In the genomic region with DNA sequence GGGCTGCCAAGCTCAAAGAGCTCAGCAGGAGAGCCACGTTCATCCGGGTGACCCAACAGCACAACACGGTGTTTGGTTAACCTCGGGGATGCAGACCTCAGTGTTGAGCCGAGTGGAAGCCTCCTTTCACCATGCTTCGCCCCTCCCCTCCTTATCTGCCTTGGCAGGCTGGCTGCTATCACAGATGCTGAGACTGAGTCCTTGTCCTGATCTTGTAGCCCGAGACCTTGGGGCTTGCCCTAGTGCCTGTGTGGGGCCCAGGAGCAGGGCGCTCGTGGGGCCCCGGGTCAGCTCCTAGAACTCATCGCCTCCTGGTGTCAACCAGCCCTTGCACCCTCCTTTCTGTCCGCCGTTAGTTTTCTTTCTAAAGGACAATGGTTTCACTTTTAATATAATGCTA, we compare ENCODE assay signal across 14 mouse cellular contexts. TPM values are rescaled to one million over a fixed set of nuclear protein-coding genes. Genes with fewer than 3 reads are reported as not detected.
DNase-seq lines count a peak whose midpoint lies in the region; ATAC-seq lines count a peak whose summit lies in the region.
"Had no signal": no experiment of that assay in that cellular context is flagged by ENCODE, and none has a peak within 500 bp of the region (broad histone marks: within the 10 kb centered on the region; RNA-seq: fewer than 3 reads in every experiment).

No protein-coding gene starts in this region.

- H3K4me2 ChIP-seq in heart, embryonic 11.5 days: peak overlapping the region; percentile 32
- H3K4me2 ChIP-seq in liver, embryonic 11.5 days: peak overlapping the region; percentile 60
- H3K4me2 ChIP-seq: forebrain, embryonic 15.5 days; limb, embryonic 13.5 days had no signal

- WGBS in heart, embryonic 11.5 days (ENCODE audit: insufficient replicate concordance): 34% methylated on average over 13 of the region's 13 CpGs
- 39% methylated on average over 13 of the region's 13 CpGs for WGBS in liver, embryonic 11.5 days
- 87% methylated on average over 13 of the region's 13 CpGs for WGBS in limb, embryonic 10.5 days

- H3K27ac ChIP-seq in heart, embryonic 11.5 days (ENCODE audit: low read depth, low read length): peak overlapping the region; percentile 73
- H3K27ac ChIP-seq in liver, embryonic 11.5 days (ENCODE audit: low read depth, low read length): peak overlapping the region; percentile 93
- no peak overlapping the region for H3K27ac ChIP-seq in limb, embryonic 10.5 days
- H3K27ac ChIP-seq: forebrain, embryonic 15.5 days; limb, embryonic 13.5 days had no signal

- no peak overlapping the region for H3K4me3 ChIP-seq in heart, embryonic 11.5 days (ENCODE audit: low read depth, low read length)
- peak overlapping the region; percentile 31 for H3K4me3 ChIP-seq in liver, embryonic 11.5 days (ENCODE audit: low read depth, low read length)
- no peak overlapping the region for H3K4me3 ChIP-seq in limb, embryonic 10.5 days
- H3K4me3 ChIP-seq: forebrain, embryonic 15.5 days; limb, embryonic 13.5 days; myocyte had no signal

- peaks cover 25% of the 10 kb centered on the region for H3K4me1 ChIP-seq in heart, embryonic 11.5 days (ENCODE audit: control insufficient read depth, insufficient read depth, low read length)
- peaks cover 38% of the 10 kb centered on the region for H3K4me1 ChIP-seq in liver, embryonic 11.5 days (replicated peaks; ENCODE audit: control insufficient read depth, insufficient read depth, low read length)
- H3K4me1 ChIP-seq in limb, embryonic 10.5 days: no peaks in the 10 kb centered on the region
- H3K4me1 ChIP-seq: forebrain, embryonic 15.5 days; limb, embryonic 13.5 days had no signal

- peak; percentile 79 for ATAC-seq in heart, embryonic 11.5 days (replicated peaks; ENCODE audit: insufficient number of reproducible peaks, low FRiP score, low TSS enrichment)
- peak; percentile 97 for ATAC-seq in liver, embryonic 11.5 days (replicated peaks; ENCODE audit: low FRiP score)
- ATAC-seq: forebrain, embryonic 15.5 days; Patski had no signal

- intact Hi-C loops in heart, postnatal 14 days (cut with DNase I): no loop called here
- intact Hi-C loops in left cerebral cortex, postnatal 4 days (cut with DNase I): no loop called here

- H3K9ac ChIP-seq in heart, embryonic 11.5 days (ENCODE audit: low read depth, low read length): peak overlapping the region; percentile 54; the same call in 1 of the 2 replicates
- peak overlapping the region; percentile 64 for H3K9ac ChIP-seq in liver, embryonic 11.5 days (ENCODE audit: low read depth, low read length)
- H3K9ac ChIP-seq: forebrain, embryonic 15.5 days; limb, embryonic 13.5 days had no signal

- peaks cover 6% of the 10 kb centered on the region for H3K36me3 ChIP-seq in heart, embryonic 11.5 days (ENCODE audit: control insufficient read depth, insufficient read depth, low read length)
- peaks cover 13% of the 10 kb centered on the region; the same call in 1 of the 2 replicates for H3K36me3 ChIP-seq in liver, embryonic 11.5 days (ENCODE audit: control insufficient read depth, insufficient read depth, low read length)
- H3K36me3 ChIP-seq in limb, embryonic 10.5 days: no peaks in the 10 kb centered on the region
- H3K36me3 ChIP-seq: forebrain, embryonic 15.5 days; limb, embryonic 13.5 days had no signal

- DNase-seq in heart, postnatal 14 days: no peak
- peak; percentile 27 to 36 for DNase-seq in spleen, postnatal 14 days (ENCODE audit: low spot score in 2 of 2)
- DNase-seq in spleen, adult 18-20 months: no peak
- peak; percentile 71 for DNase-seq in liver, embryonic 11.5 days (ENCODE audit: low spot score)
- no peak for DNase-seq in limb, embryonic 10.5 days (ENCODE audit: low spot score)
- no peak for DNase-seq in left cerebral cortex, postnatal 4 days
- DNase-seq: embryo, embryonic 11 days; retina, postnatal 1 day; thymus, postnatal 25 days had no signal

- H3K27me3 ChIP-seq in heart, embryonic 11.5 days (ENCODE audit: control insufficient read depth, insufficient read depth, low read length): no peaks in the 10 kb centered on the region
- no peaks in the 10 kb centered on the region for H3K27me3 ChIP-seq in liver, embryonic 11.5 days (replicated peaks; ENCODE audit: control insufficient read depth, insufficient read depth, low read length)
- no peaks in the 10 kb centered on the region for H3K27me3 ChIP-seq in limb, embryonic 10.5 days (ENCODE audit: low read depth, poor library complexity, severe bottlenecking)
- H3K27me3 ChIP-seq: forebrain, embryonic 15.5 days; limb, embryonic 13.5 days; Patski had no signal

- no peaks in the 10 kb centered on the region for H3K9me3 ChIP-seq in heart, embryonic 11.5 days (replicated peaks; ENCODE audit: control insufficient read depth, low read length)
- H3K9me3 ChIP-seq in liver, embryonic 11.5 days (ENCODE audit: control insufficient read depth, low read length): no peaks in the 10 kb centered on the region
- H3K9me3 ChIP-seq in limb, embryonic 10.5 days (replicated peaks): no peaks in the 10 kb centered on the region
- H3K9me3 ChIP-seq: forebrain, embryonic 15.5 days; limb, embryonic 13.5 days had no signal

RNA-seq across cellular contexts. Expression of a gene that starts 38.7 kb away (rescaled TPM):
- polyA plus RNA-seq in heart, embryonic 11.5 days (2014; fragmentation: Nextera tagmentation; extraction: Ambion mirVana): 176 and 191 TPM in 2 replicates
- 100 to 1,000 TPM; 166 to 175 TPM for total RNA-seq in heart, postnatal 14 days (2021)
- polyA plus RNA-seq in liver, embryonic 11.5 days (2014; fragmentation: Nextera tagmentation; extraction: Ambion mirVana): 200 and 221 TPM in 2 replicates
- polyA plus RNA-seq in limb, embryonic 10.5 days (2016; fragmentation: Nextera tagmentation; extraction: Ambion mirVana): 25.2 and 27.8 TPM in 2 replicates
- total RNA-seq in left cerebral cortex, postnatal 4 days (2021): 10 to 100 TPM; 16.2 to 17.5 TPM

Comparison
In these comparisons a context has a peak if more than half of its experiments do, and no peak if none do; other contexts are left out.
1. DNase-seq: peak in spleen, postnatal 14 days (2 of 2) and liver, embryonic 11.5 days (single experiment); none in heart, postnatal 14 days (0 of 2), spleen, adult 18-20 months (0 of 2), limb, embryonic 10.5 days (single experiment) and left cerebral cortex, postnatal 4 days (single experiment).